11 mouse cellular contexts compared by ENCODE assay signal in genomic region chr7:16853302-16853831, GRCm38 (mm10). TPM values are rescaled to one million over a fixed set of nuclear protein-coding genes. Genes with fewer than 3 reads are reported as not detected.
DNase-seq lines count a peak whose midpoint lies in the region; ATAC-seq and TF ChIP-seq lines count a peak whose summit lies in the region.
"Had no signal": no experiment of that assay in that cellular context is flagged by ENCODE, and none has a peak within 500 bp of the region (broad histone marks: within the 10 kb centered on the region; RNA-seq: fewer than 3 reads in every experiment).

No protein-coding gene starts in this region.

- no peak overlapping the region for H3K4me3 ChIP-seq in gastrocnemius, adult 2 months
- H3K4me3 ChIP-seq in limb, embryonic 15.5 days: no peak overlapping the region
- no peak overlapping the region for H3K4me3 ChIP-seq in stomach, postnatal 0 days (ENCODE audit: low read depth, low read length)
- H3K4me3 ChIP-seq: hindbrain, embryonic 13.5 days; midbrain, embryonic 10.5 days had no signal

- no peak for ATAC-seq in limb, embryonic 15.5 days (ENCODE audit: insufficient number of reproducible peaks, low FRiP score, low TSS enrichment, low read depth)
- ATAC-seq in stomach, postnatal 0 days (ENCODE audit: low FRiP score, low TSS enrichment): peak; percentile 71
- no peak for ATAC-seq in cerebellum, adult (ENCODE audit: insufficient number of reproducible peaks, low FRiP score, low TSS enrichment)

- TF ChIP-seq CTCF in gastrocnemius, adult 2 months (IDR thresholded peaks at IDR 0.05): no peak
- no peak for TF ChIP-seq CTCF in stomach, postnatal 0 days (IDR thresholded peaks at IDR 0.05; ENCODE audit: low read depth)

- peak overlapping the region; percentile 16; the same call in 1 of the 2 replicates for H3K27ac ChIP-seq in gastrocnemius, adult 2 months
- peak overlapping the region; percentile 38; the same call in 1 of the 2 replicates for H3K27ac ChIP-seq in limb, embryonic 15.5 days
- peak overlapping the region; percentile 13; the same call in 1 of the 2 replicates for H3K27ac ChIP-seq in stomach, postnatal 0 days (replicated peaks)
- H3K27ac ChIP-seq: hindbrain, embryonic 13.5 days; midbrain, embryonic 10.5 days had no signal

- no peak for TF ChIP-seq EP300 in stomach, postnatal 0 days (optimal IDR thresholded peaks at IDR 0.05)

- H3K36me3 ChIP-seq in limb, embryonic 15.5 days: peaks cover 88% of the 10 kb centered on the region
- peaks cover 37% of the 10 kb centered on the region for H3K36me3 ChIP-seq in stomach, postnatal 0 days (ENCODE audit: control insufficient read depth, insufficient read depth, low read length)

- no peak overlapping the region for H3K9ac ChIP-seq in limb, embryonic 15.5 days
- H3K9ac ChIP-seq in stomach, postnatal 0 days (ENCODE audit: low read length): no peak overlapping the region
- H3K9ac ChIP-seq: hindbrain, embryonic 13.5 days had no signal

- H3K9me3 ChIP-seq in limb, embryonic 15.5 days: no peaks in the 10 kb centered on the region
- no peaks in the 10 kb centered on the region for H3K9me3 ChIP-seq in stomach, postnatal 0 days (ENCODE audit: control insufficient read depth, low read length)
- H3K9me3 ChIP-seq: hindbrain, embryonic 13.5 days; midbrain, embryonic 10.5 days had no signal

- peaks cover 4% of the 10 kb centered on the region; the same call in 1 of the 2 replicates for H3K4me1 ChIP-seq in limb, embryonic 15.5 days
- no peaks in the 10 kb centered on the region for H3K4me1 ChIP-seq in stomach, postnatal 0 days (replicated peaks; ENCODE audit: control insufficient read depth, insufficient read depth)
- H3K4me1 ChIP-seq: hindbrain, embryonic 13.5 days; midbrain, embryonic 10.5 days had no signal

- no peaks in the 10 kb centered on the region for H3K27me3 ChIP-seq in limb, embryonic 15.5 days
- H3K27me3 ChIP-seq in stomach, postnatal 0 days (ENCODE audit: control insufficient read depth, insufficient read depth, low read length): no peaks in the 10 kb centered on the region
- H3K27me3 ChIP-seq: hindbrain, embryonic 13.5 days had no signal

- WGBS in limb, embryonic 15.5 days: 75% methylated on average over 14 of the region's 14 CpGs
- 58% methylated on average over 14 of the region's 14 CpGs for WGBS in stomach, postnatal 0 days

- DNase-seq in gastrocnemius, adult 2 months: no peak
- no peak for DNase-seq in gastrocnemius, postnatal 36 days
- DNase-seq in testis, postnatal 10 days (ENCODE audit: low spot score): peak; percentile 78
- DNase-seq in testis, postnatal 14 days (ENCODE audit: low spot score): no peak
- DNase-seq in stomach, postnatal 0 days (ENCODE audit: low spot score): peak; percentile 73
- DNase-seq in c-Kit-positive CD71-positive TER-119-positive erythroid progenitor cells, embryonic 14.5 days (ENCODE audit: low spot score): no peak

- intact Hi-C loops in gastrocnemius, adult 2 months (cut with DNase I): no loop called here
- intact Hi-C loops in gastrocnemius, postnatal 36 days (cut with DNase I): no loop called here

- H3K4me2 ChIP-seq in limb, embryonic 15.5 days: no peak overlapping the region
- peak overlapping the region; percentile 5; the same call in 1 of the 2 replicates for H3K4me2 ChIP-seq in stomach, postnatal 0 days (replicated peaks; ENCODE audit: low read depth)
- H3K4me2 ChIP-seq: hindbrain, embryonic 13.5 days had no signal

RNA-seq across cellular contexts. Expression of gene Prkd2, which starts 10.7 kb away (rescaled TPM):
- total RNA-seq in gastrocnemius, adult 2 months (2021): 1 to 10 TPM; 3.9 to 8.2 TPM
- 1 to 10 TPM; 5.1 to 6.5 TPM for total RNA-seq in gastrocnemius, postnatal 36 days (2021)
- polyA plus RNA-seq in limb, embryonic 15.5 days (2015; fragmentation: Nextera tagmentation; extraction: Ambion mirVana): 20.5 and 21.9 TPM in 2 replicates
- polyA plus RNA-seq in stomach, postnatal 0 days (2015; fragmentation: Nextera tagmentation; extraction: Ambion mirVana): 7.5 and 8.8 TPM in 2 replicates

RNA-seq across cellular contexts. Expression of gene Dact3, which starts 21.8 kb away (rescaled TPM):
- 1 to 10 TPM in 1 of 2 experiments, under 1 TPM in 1; 0.99 to 1.7 TPM for total RNA-seq in gastrocnemius, adult 2 months (2021)
- 1 to 10 TPM; 2.0 TPM for total RNA-seq in gastrocnemius, postnatal 36 days (2021)
- polyA plus RNA-seq in limb, embryonic 15.5 days (2015; fragmentation: Nextera tagmentation; extraction: Ambion mirVana): 4.0 TPM in 2 replicates
- polyA plus RNA-seq in stomach, postnatal 0 days (2015; fragmentation: Nextera tagmentation; extraction: Ambion mirVana): 3.5 and 5.1 TPM in 2 replicates

RNA-seq across cellular contexts. Expression of gene Fkrp, which starts 36.8 kb away (rescaled TPM):
- 10 to 100 TPM; 51.2 to 58.3 TPM for total RNA-seq in gastrocnemius, adult 2 months (2021)
- total RNA-seq in gastrocnemius, postnatal 36 days (2021): 10 to 100 TPM; 45.3 to 50.1 TPM
- 25.8 and 27.1 TPM in 2 replicates for polyA plus RNA-seq in limb, embryonic 15.5 days (2015; fragmentation: Nextera tagmentation; extraction: Ambion mirVana)
- polyA plus RNA-seq in stomach, postnatal 0 days (2015; fragmentation: Nextera tagmentation; extraction: Ambion mirVana): 14.2 and 14.5 TPM in 2 replicates

RNA-seq across cellular contexts. Expression of gene Strn4, which starts 37.7 kb away (rescaled TPM):
- 10 to 100 TPM; 16.2 to 16.6 TPM for total RNA-seq in gastrocnemius, adult 2 months (2021)
- total RNA-seq in gastrocnemius, postnatal 36 days (2021): 10 to 100 TPM; 13.9 to 14.7 TPM
- 85.8 and 96.1 TPM in 2 replicates for polyA plus RNA-seq in limb, embryonic 15.5 days (2015; fragmentation: Nextera tagmentation; extraction: Ambion mirVana)
- 45.1 and 45.2 TPM in 2 replicates for polyA plus RNA-seq in stomach, postnatal 0 days (2015; fragmentation: Nextera tagmentation; extraction: Ambion mirVana)

RNA-seq across cellular contexts. Expression of gene Gng8, which starts 38.2 kb away (rescaled TPM):
- total RNA-seq in gastrocnemius, adult 2 months (2021): not detected
- under 1 TPM in 1 of 2 experiments, not detected in 1; 0.54 TPM for total RNA-seq in gastrocnemius, postnatal 36 days (2021)
- 11.8 and 15.0 TPM in 2 replicates for polyA plus RNA-seq in limb, embryonic 15.5 days (2015; fragmentation: Nextera tagmentation; extraction: Ambion mirVana)
- 7.3 and 7.4 TPM in 2 replicates for polyA plus RNA-seq in stomach, postnatal 0 days (2015; fragmentation: Nextera tagmentation; extraction: Ambion mirVana)
- total RNA-seq: liver, adult 2 months had no signal

Comparison
In these comparisons a context has a peak if more than half of its experiments do, and no peak if none do; other contexts are left out.
1. DNase-seq: peak in testis, postnatal 10 days (single experiment) and stomach, postnatal 0 days (single experiment); none in gastrocnemius, adult 2 months (single experiment), gastrocnemius, postnatal 36 days (0 of 2), testis, postnatal 14 days (single experiment) and c-Kit-positive CD71-positive TER-119-positive erythroid progenitor cells, embryonic 14.5 days (single experiment).
2. Peak in every context shown above with its lines, with median percentiles within 50 percentile points of each other: H3K27ac ChIP-seq.